Mouse (Mus musculus) ZHBTc4 (cell line): Measurements from ENCODE around the gene Tgfb1.
A peak's percentile ranks its signal among the peaks of the same experiment; 100 is the strongest.

Experiments
- DNase-seq: peaks from one replicate; pipeline ENCODE4 v3.0.0-alpha.2; 2011; ENCODE audit warnings: low read depth, low spot score

The Tgfb1 gene

GRCm38 (mm10) chr7:25734991-25735390, 48.2 kb downstream of the Tgfb1 start:
- no peak for DNase-seq

- peak; percentile 42 for DNase-seq
These were observed 50.1 kb downstream of the Tgfb1 start for GRCm38 (mm10) chr7:25736920-25737319.

- no peak for DNase-seq
These were observed 51.5 kb downstream of the Tgfb1 start for GRCm38 (mm10) chr7:25738277-25738676.

GRCm38 (mm10) chr7:25746844-25747243, 60.0 kb downstream of the Tgfb1 start:
- no peak for DNase-seq

GRCm38 (mm10) chr7:25753076-25753475, 66.3 kb downstream of the Tgfb1 start:
- no peak for DNase-seq

- DNase-seq: peak; percentile 33
These were observed 67.0 kb downstream of the Tgfb1 start for GRCm38 (mm10) chr7:25753643-25754438.

GRCm38 (mm10) chr7:25754439-25754737, 67.6 kb downstream of the Tgfb1 start:
- DNase-seq: no peak
